Mouse (Mus musculus) liver, adult (tissue): ENCODE measurements around the gene Ndufaf7.

Experiments used
- GATA4 ChIP-seq: IDR thresholded peaks from 2 replicates; pipeline ENCODE4 v1.6.1; 2014; ENCODE audit warnings: mild to moderate bottlenecking, low read length; ENCODE audit not compliant: insufficient replicate concordance

The Ndufaf7 gene

DNA sequence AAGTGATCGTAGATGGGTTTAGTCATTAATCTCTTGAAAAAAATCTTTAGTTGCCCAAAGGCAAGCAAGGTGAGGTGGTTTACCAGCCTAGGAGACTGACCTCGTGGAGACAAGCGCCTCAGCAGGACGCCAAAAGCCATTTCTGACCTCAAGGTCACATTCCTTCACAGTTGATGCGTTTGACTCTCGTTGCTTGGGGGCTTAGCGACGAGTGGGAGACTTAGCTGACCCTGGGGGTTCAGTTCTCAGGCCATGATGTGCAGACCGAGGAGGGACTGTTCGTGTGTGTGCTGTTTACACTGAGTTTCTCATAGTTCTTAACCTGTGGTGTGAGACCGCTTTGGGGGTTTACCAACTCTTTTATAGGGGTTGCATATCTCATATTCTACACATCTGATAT, 5.6 kb downstream of the Ndufaf7 start:
- no peak for TF ChIP-seq GATA4

DNA sequence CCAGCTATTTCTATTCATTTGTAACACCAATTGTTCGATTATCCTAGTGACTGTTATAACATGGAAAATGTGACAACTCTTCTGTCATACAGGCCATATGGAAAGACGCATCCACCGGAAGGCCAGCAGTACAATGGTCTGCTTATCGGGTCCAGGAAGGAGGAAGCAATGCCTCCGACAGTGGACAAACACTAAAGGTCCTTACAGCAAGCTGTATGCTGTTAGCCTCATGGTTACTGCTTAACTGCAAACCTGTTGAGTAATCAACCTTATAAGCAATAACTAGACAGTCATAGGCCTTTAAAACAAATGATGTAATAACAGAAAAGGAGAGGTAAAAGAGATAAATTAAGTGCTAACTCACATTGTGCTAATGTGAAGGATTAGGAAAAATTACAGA, 14.3 kb downstream of the Ndufaf7 start:
- no peak for TF ChIP-seq GATA4

DNA sequence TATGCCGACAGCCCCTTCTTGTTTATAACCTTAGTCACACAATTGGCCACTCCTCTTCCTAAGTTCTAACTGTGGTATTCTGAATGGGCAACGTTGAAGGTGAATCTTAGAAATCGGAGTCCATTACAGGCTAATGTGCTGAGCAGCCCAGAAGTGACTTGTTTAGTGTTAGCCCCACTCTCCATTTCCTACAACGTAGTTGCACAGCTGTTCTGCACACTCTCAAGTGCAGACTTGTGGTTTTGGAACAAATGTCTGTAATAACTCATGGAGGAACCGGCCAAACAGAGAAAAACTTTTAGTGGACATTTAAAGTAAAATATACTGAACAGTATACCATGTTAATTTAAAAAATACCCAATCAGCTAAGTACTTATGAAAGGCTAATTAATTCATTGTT, 15.1 kb downstream of the Ndufaf7 start:
- no peak for TF ChIP-seq GATA4

DNA sequence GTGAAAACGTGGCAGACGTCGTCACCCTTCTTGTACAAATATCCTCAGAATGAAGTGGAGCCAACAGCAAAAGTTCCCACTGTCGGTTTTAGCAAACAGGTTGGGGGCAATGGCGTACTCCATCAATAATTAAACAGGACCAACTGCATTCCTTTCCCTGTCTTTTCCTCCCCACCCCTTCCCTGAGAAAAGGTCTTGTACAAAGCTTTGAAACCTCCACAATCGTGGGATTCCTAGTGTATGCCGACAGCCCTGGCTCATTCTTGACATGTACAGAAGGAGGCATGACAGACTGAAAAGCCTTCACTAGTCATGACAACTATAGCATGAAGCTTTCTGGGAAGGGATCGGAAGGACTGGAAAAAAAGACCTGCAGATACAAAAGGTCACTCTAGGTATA, 16.3 kb downstream of the Ndufaf7 start:
- no peak for TF ChIP-seq GATA4

DNA sequence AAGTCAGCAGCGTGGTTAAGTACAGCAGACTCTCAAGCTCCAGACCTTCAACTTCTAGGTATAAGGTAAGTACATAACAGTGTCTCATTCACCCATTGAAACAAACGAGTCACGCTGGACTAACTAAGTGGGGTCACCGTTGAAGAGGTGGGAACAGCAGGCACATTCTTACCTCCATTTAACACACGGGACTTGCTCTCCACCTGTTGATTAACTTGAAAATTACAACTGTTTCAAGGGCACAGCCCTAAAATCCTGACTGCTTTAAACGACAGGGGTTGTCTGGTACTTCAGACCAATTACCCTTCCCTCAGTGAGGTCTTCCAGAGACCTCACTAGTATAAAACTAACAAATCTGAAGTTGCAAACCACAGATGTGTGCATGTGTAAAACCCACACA, 22.5 kb downstream of the Ndufaf7 start:
- TF ChIP-seq GATA4: no peak

DNA sequence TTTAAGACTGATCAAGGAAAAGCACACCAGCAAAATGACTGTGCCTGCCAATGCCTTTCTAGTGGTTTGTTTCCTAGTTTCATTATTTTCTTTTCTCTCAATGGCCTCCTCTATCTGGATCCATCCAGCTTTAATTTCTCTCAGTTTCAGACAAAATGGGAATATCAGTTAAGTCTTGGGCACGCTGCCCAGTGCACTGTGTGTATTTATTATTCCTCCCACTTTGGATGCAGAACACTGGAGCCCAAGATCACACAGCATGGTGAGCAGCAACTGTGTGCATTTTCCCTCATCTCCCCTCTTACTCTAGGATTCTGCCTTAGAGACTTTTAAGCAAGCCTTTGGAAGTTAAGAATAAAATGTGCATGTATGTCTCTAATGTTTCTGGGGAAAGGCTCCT, 27.5 kb downstream of the Ndufaf7 start:
- TF ChIP-seq GATA4: no peak

DNA sequence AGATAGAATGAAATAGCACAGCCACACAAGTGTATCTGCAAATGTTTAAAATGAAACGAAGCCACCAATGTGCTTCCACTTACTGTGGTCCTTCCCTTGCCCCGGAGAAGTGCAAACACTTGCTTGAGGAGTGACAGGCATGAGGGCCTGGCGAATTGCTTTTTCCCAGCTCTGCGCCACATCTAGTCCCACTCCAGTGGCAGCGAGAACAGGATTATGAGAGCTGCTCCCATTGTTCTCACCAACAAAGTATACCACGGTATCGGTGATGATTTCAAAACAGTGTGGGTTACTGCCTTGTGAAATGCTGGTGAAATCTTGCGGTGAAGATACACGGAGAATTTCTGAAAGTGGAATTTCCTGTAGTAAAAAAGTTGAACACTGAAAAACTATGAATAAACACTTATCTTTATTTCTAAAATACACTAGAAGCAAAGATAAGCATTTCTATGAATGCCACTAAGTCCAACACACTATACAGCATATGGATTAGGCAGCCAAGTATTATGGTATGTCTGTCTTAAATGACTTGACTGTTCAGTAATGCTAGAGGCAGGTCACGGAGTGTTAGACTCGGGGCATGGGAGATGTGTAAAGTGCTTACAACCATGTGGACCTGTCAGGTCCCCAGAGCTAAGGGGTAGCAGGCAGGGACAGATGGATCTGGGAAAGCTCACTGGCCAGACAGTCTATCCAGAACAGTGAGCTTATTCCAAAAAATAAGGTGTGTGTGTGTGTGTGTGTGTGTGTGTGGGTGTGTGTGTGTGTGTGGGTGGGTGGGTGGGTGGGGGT, 29.4 kb downstream of the Ndufaf7 start:
- no peak for TF ChIP-seq GATA4

DNA sequence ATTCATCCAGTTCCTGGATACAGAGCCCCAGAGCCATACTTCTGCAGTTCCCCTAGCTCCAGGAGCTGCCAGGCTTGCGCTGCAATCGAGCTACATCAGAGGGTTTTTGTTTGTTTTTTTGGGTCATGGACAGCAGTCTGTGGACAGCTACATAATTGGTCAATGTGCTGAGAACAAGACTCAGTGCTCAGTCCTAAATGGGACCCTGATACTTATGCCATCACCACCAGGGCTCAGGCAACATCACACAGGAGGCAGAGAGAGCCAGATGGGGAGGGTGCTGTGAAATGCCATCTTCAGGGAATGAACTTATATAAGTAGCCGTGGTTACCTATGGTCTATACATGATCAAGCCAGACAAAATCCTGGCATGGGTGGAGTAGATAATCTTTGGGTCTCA, 31.6 kb downstream of the Ndufaf7 start:
- TF ChIP-seq GATA4: no peak

DNA sequence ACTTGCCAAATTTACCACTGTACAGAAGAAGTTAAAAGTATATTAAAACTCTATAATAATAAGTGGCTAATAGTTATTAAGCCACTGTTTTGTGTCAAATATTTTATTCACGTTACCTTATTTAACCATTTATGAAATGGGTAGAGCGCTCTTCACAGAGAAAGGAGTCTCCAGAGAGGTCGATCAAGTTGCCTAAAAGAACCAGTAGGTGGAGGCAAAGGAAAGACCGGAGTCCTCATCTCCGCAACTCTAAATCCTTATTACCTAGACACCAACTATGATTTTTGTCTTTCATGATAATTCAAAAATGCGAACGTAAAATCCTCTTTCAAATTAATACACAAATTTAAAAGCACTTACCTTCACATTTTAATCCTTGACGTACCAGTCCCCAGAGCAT, 46.2 kb downstream of the Ndufaf7 start:
- no peak for TF ChIP-seq GATA4

DNA sequence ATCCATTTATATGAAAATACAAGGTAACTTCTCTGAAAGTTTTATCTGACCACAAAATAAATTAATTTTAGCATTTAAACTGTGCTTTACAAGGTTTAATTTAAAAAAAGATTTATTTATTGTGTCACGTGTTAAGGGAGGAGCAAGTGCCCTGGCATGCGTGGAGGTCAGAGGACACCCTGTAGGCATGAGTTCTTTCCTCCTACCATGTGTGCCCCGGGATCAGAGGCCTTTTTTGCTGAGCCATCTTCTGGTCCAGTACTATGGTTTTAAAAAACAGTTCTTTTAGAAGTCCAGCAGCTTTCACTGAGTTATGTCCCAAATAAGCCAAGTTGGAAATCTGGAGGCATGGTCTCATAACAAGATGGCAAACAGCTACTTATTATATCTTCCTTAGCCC, 46.8 kb downstream of the Ndufaf7 start:
- no peak for TF ChIP-seq GATA4

DNA sequence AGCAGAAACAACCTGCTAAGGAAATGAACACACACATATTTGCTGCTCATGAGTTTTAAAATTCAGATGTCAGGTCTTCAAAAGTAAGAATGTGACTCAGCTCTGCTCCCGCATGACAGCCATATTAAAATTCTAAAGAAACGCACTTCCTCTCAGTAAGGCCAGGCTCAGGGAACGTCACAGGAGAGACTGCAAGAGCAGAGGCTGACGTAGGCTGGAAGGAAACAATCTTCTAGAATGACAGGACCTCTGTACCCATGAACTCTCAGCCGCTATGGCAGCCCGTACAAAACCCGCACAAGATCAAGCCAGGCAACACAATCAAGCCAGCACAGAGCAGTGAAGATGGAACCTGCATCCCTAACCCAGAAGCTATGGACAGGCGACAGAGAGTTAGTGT, 52.1 kb downstream of the Ndufaf7 start:
- no peak; the same call in 1 of the 2 replicates for TF ChIP-seq GATA4

DNA sequence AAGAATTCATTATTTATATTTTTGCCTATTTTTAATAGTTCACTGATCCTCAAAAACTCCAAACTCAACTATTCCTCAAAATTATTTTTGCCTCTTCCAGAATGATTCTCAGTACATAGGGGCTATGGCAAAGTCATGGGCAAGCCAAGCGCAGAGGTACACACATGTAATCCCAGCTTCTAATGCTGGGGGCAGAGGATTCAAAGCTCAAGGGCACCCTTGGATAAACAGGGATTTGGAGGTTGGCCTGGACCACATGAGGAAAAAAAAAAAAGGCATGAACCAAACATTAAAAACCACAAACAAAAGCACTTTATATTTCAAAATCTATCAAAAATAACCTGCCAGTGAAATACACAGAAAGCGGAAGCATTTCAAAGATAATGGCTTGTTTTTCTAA, 54.6 kb downstream of the Ndufaf7 start:
- no peak for TF ChIP-seq GATA4

DNA sequence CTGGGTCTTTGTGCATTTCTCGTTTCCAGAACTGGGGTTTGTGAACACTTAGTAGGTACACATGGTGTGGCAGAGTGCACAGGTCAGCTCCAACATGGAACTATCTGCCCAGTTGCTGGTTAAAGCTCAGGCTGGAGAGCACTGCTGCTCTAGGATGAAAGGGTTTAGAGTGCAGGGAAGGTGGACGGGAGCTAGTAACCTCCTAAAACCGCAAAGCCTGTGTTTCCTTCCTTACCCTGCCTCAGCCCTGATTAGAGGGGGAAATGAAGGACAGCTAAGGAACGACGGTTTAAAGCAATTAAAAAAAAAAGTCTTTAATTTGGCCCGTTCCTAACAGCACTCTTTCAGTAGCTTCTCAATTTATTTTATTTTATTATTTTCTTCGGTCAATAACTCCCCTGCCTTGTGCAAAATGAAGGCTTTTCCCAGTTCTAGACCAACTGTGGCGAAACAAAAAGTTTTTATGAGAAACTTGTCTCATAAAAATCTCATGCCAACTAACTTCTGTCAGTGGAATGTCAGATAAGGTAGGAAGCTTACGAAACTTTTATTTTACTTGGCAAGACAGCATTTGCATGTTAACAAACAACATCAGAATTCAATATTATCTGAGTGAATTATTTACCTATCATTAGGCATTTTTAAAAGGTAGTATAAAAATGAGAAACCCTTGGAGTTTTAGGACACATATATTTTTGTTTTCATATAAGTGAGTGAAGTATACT, 55.5 kb downstream of the Ndufaf7 start:
- TF ChIP-seq GATA4: peak; percentile 77

DNA sequence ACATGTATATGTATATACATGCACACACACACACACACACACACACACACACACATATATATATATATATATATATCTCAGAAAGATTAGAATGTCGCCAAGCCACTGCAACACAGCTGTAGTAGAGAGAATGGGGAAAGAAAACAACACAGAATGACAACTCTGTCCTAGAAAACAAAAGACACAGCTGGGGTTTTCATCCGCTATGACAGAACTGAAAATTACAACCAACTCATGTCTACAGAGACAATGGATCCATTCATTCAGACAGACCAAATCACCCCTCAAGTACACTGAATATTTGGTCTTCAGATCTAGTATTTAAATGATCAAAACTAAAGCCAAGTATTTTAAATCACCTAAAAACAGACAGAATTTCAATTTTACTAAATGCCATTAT, 56.7 kb downstream of the Ndufaf7 start:
- no peak for TF ChIP-seq GATA4

DNA sequence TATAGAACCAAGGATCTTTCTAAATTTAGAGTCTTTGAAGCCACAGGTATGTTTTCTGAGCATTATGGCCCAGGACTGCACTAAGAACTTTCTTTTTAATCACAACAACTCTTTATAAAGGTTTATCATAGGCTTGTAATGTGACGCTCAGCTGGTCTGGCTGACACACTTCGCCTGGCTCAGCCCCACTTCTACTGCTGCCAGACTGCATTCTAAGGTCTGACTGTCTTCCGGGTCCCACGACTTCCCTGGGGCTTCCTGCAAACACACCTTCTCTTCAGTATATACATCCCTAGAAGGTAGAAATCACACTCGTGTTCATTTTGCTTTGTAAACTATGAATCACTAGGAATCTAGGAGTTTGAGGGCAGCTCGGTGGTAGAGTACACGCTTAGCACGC, 57.4 kb downstream of the Ndufaf7 start:
- no peak for TF ChIP-seq GATA4

DNA sequence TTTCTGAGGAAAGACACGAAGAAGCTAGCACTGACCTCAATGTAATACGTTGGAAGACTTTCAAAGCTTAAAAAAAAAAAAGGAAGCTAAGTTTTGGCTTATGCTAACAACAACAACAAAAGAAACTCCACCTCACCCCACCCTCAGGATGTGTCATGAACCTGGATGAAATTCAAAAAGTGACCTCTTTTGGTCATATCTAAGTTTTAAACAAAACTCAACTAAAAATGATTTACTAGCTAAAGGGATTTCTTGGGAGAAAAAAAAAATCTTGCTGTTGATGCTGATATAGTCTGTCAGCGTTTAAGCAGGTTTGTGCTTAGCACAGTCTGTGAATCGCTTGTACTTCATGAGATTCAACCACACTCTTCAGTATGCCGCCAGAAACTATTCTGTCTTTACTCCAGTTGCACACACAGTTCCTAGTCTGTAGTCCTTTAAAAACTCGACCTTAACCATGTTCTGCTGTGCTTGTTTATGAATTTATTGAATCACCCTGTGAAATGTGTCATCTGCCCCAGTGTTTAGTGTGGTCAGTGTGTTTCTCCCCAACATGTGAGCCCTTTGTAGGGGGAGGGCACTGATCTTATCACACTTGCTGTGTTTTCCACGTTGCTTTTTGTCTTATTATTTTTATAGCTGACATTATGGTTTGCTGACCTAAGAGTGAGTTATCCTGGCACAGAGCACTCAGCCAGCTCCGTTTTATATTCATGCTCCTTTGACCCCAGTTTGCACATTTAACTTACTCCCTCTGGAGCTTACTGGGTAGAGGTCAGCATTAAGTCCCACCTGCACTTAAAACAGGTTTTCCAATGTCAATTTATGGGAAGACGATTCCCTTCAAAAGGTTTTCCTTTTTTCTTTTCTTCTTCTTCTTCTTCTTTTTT, 58.2 kb downstream of the Ndufaf7 start:
- TF ChIP-seq GATA4: no peak
